Mouse (Mus musculus): ENCODE measurements around the gene Susd1.

Susd1 gene

GRCm38 (mm10) chr4:59282699-59283487 is 155.5 kb downstream of the Susd1 start:
- DNase-seq (ENCODE audit: low spot score): no peak

- no peak for DNase-seq (ENCODE audit: low spot score)
Observed at GRCm38 (mm10) chr4:59282137-59282536, 156.3 kb downstream of the Susd1 start.

GRCm38 (mm10) chr4:59280876-59281275 is 157.6 kb downstream of the Susd1 start:
- DNase-seq (ENCODE audit: low spot score): no peak

GRCm38 (mm10) chr4:59279111-59279510 is 159.3 kb downstream of the Susd1 start:
- no peak for DNase-seq (ENCODE audit: low spot score)

GRCm38 (mm10) chr4:59278410-59278809 is 160.0 kb downstream of the Susd1 start:
- no peak for DNase-seq (ENCODE audit: low spot score)

- no peak for DNase-seq (ENCODE audit: low spot score)
Observed at GRCm38 (mm10) chr4:59277958-59278357, 160.5 kb downstream of the Susd1 start.

- DNase-seq (ENCODE audit: low spot score): no peak
Observed at GRCm38 (mm10) chr4:59275956-59276355, 162.5 kb downstream of the Susd1 start.

- no peak for DNase-seq (ENCODE audit: low spot score)
Observed at GRCm38 (mm10) chr4:59275494-59275893, 162.9 kb downstream of the Susd1 start.

- no peak for DNase-seq (ENCODE audit: low spot score)
Observed at GRCm38 (mm10) chr4:59274136-59274535, 164.3 kb downstream of the Susd1 start.

- no peak for DNase-seq (ENCODE audit: low spot score)
Observed at GRCm38 (mm10) chr4:59273342-59273741, 165.1 kb downstream of the Susd1 start.

GRCm38 (mm10) chr4:59265631-59266030 is 172.8 kb downstream of the Susd1 start:
- DNase-seq (ENCODE audit: low spot score): no peak

- no peak for DNase-seq (ENCODE audit: low spot score)
Observed at GRCm38 (mm10) chr4:59265182-59265581, 173.3 kb downstream of the Susd1 start.
